Mouse (Mus musculus): ENCODE measurements around the gene 4930522H14Rik. TPM values are rescaled to one million over a fixed set of nuclear protein-coding genes. Genes with fewer than 3 reads are reported as not detected.
A peak's percentile ranks its signal among the peaks of the same experiment; 100 is the strongest.

The 4930522H14Rik gene
- total RNA-seq (2014; rRNA removed) (not detected in 2 replicates), polyA plus RNA-seq (2015; fragmentation: Nextera tagmentation; extraction: Ambion mirVana) (not detected in 2 replicates)

DNA sequence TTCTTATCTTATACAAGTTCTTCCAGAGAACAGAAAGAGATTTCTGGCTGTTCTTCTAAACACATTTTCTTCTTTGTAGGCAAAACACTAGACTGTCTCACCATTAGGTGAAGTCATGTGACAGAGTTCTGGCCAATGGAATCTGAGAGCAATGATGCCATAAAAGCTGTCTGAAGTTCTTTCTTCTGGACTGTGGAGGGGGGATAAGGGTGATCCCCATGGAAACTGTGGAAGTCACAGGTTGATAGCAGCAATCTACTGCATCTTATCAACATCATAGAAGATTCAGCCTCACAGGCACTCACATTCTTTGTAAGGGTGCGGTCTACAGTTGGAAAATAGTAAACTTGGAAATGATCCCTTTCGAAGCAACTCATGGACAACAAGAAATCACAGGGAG is at the start of gene 4930522H14Rik:
4930522H14Rik (minus strand) TSS at position 187 of the 400 bp plus-strand sequence.
- Histone ChIP-seq H3K27ac (ENCODE audit: low read depth, low read length) (no peak within 1 kb of the TSS), H3K4me3 (ENCODE audit: low read depth, low read length) (no peak within 1 kb of the TSS), H3K9me3 (ENCODE audit: low read length) (no peaks in the 10 kb centered on the region), H3K4me1 (ENCODE audit: insufficient read depth, low read length) (no peaks in the 10 kb centered on the region), H3K36me3 (ENCODE audit: insufficient read depth, low read length) (no peaks in the 10 kb centered on the region), H3K4me2 (ENCODE audit: low read depth, low read length, poor library complexity, severe bottlenecking) (no peak within 1 kb of the TSS), H3K9ac (replicated peaks; ENCODE audit: low read length, poor library complexity, severe bottlenecking) (no peak within 1 kb of the TSS), H3K27me3 (ENCODE audit: insufficient read depth, low read length) (no peaks in the 10 kb centered on the region)
- TF ChIP-seq CTCF (IDR thresholded peaks at IDR 0.05): no peak
- DNase-seq (ENCODE audit: low spot score): no peak
- ATAC-seq (ENCODE audit: low FRiP score): no peak
- 99% methylated on average over 2 of the region's 2 CpGs for WGBS

DNA sequence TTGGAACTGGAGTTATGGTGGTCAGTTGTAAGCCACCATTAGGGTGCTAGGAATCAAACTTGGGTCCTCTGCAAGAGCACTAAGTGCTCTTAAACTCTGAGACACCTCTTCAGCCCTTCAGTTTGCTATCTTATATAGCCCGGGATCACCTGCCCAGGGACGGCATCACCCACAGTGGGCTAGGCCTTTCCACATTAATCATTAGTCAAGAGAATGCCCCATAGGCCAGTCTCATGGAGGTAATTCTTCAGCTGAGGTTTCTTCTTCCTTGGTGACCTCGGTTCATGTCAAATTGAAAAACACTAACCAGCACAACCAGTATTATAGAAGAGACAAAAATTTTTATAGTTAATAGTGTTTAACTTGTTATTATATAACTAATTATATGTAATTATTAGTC is 47.3 kb upstream of the 4930522H14Rik start:
- ATAC-seq (ENCODE audit: low FRiP score): no peak
- Histone ChIP-seq H3K36me3 (ENCODE audit: insufficient read depth, low read length) (no peaks in the 10 kb centered on the region), H3K27me3 (ENCODE audit: insufficient read depth, low read length) (no peaks in the 10 kb centered on the region), H3K4me3 (ENCODE audit: low read depth, low read length) (no peak overlapping the region), H3K4me1 (ENCODE audit: insufficient read depth, low read length) (no peaks in the 10 kb centered on the region), H3K9me3 (ENCODE audit: low read length) (no peaks in the 10 kb centered on the region), H3K4me2 (ENCODE audit: low read depth, low read length, poor library complexity, severe bottlenecking) (no peak overlapping the region), H3K9ac (replicated peaks; ENCODE audit: low read length, poor library complexity, severe bottlenecking) (no peak overlapping the region), H3K27ac (ENCODE audit: low read depth, low read length) (no peak overlapping the region)
- DNase-seq (ENCODE audit: low spot score): no peak
- TF ChIP-seq CTCF (IDR thresholded peaks at IDR 0.05): no peak
- 90% methylated on average over 3 of the region's 3 CpGs for WGBS

GRCm38 (mm10) chr4:109576933-109577332 is 45.8 kb upstream of the 4930522H14Rik start:
- DNase-seq (ENCODE audit: low spot score): peak; percentile 43
- WGBS: 82% methylated on average over 5 of the region's 5 CpGs
- no peak overlapping the region for H3K9ac ChIP-seq (replicated peaks; ENCODE audit: low read length, poor library complexity, severe bottlenecking)

DNA sequence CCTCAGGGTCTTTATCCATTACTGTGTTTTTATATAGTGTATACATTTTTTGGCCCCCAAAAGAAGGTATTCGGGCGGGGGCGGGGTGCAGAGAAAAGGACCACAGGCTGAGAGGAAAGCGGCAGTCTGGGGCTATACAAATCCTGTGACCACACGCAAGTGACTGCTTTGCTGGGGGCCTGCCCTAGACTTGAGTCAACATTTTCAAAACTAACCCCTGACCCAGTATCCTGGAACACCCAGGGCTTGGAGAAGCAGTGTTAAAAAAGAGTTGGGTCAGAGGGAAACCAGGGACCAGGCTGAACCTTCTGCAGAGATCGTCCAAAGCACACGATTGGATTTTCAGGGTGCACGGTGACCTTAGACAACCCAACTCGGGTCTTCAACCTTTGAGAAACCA is 43.7 kb upstream of the 4930522H14Rik start:
- WGBS: 81% methylated on average over 9 of the region's 9 CpGs
- no peak for TF ChIP-seq CTCF (IDR thresholded peaks at IDR 0.05)

More at GRCm38 (mm10) chr4:109576933-109577332, 45.8 kb upstream of the 4930522H14Rik start:
- Histone ChIP-seq H3K36me3 (ENCODE audit: insufficient read depth, low read length) (no peaks in the 10 kb centered on the region), H3K27ac (ENCODE audit: low read depth, low read length) (no peak overlapping the region), H3K9me3 (ENCODE audit: low read length) (no peaks in the 10 kb centered on the region), H3K4me2 (ENCODE audit: low read depth, low read length, poor library complexity, severe bottlenecking) (no peak overlapping the region), H3K4me1 (ENCODE audit: insufficient read depth, low read length) (no peaks in the 10 kb centered on the region), H3K4me3 (ENCODE audit: low read depth, low read length) (no peak overlapping the region), H3K27me3 (ENCODE audit: insufficient read depth, low read length) (no peaks in the 10 kb centered on the region)
- peak; percentile 56 for TF ChIP-seq CTCF (IDR thresholded peaks at IDR 0.05)
- ATAC-seq (ENCODE audit: low FRiP score): no peak

GRCm38 (mm10) chr4:109574331-109574730 is 43.2 kb upstream of the 4930522H14Rik start:
- DNase-seq (ENCODE audit: low spot score) (no peak), ATAC-seq (ENCODE audit: low FRiP score) (no peak)
- Histone ChIP-seq H3K9me3 (ENCODE audit: low read length) (no peaks in the 10 kb centered on the region), H3K9ac (replicated peaks; ENCODE audit: low read length, poor library complexity, severe bottlenecking) (no peak overlapping the region), H3K36me3 (ENCODE audit: insufficient read depth, low read length) (no peaks in the 10 kb centered on the region), H3K4me1 (ENCODE audit: insufficient read depth, low read length) (0 out of 2 replicates have a peak, but pooled peaks cover under 1% of the 10 kb centered on the region), H3K27ac (ENCODE audit: low read depth, low read length) (no peak overlapping the region), H3K4me2 (ENCODE audit: low read depth, low read length, poor library complexity, severe bottlenecking) (no peak overlapping the region), H3K4me3 (ENCODE audit: low read depth, low read length) (no peak overlapping the region), H3K27me3 (ENCODE audit: insufficient read depth, low read length) (no peaks in the 10 kb centered on the region)
- 45% methylated on average over 8 of the region's 8 CpGs for WGBS
- TF ChIP-seq CTCF (IDR thresholded peaks at IDR 0.05): no peak

More for the DNA sequence above, 43.7 kb upstream of the 4930522H14Rik start:
- no peak for DNase-seq (ENCODE audit: low spot score)
- H3K9ac ChIP-seq (replicated peaks; ENCODE audit: low read length, poor library complexity, severe bottlenecking): no peak overlapping the region
- H3K27me3 ChIP-seq (ENCODE audit: insufficient read depth, low read length): no peaks in the 10 kb centered on the region
- H3K4me2 ChIP-seq (ENCODE audit: low read depth, low read length, poor library complexity, severe bottlenecking): no peak overlapping the region
- no peaks in the 10 kb centered on the region for H3K36me3 ChIP-seq (ENCODE audit: insufficient read depth, low read length)
- H3K4me3 ChIP-seq (ENCODE audit: low read depth, low read length): no peak overlapping the region
- no peaks in the 10 kb centered on the region for H3K9me3 ChIP-seq (ENCODE audit: low read length)
- H3K27ac ChIP-seq (ENCODE audit: low read depth, low read length): no peak overlapping the region
- H3K4me1 ChIP-seq (ENCODE audit: insufficient read depth, low read length): no peaks in the 10 kb centered on the region
- ATAC-seq (ENCODE audit: low FRiP score): no peak

- WGBS: 88% methylated on average over 1 of the region's 1 CpGs
- H3K9ac ChIP-seq (replicated peaks; ENCODE audit: low read length, poor library complexity, severe bottlenecking): no peak overlapping the region
- no peak for TF ChIP-seq CTCF (IDR thresholded peaks at IDR 0.05)
- H3K27ac ChIP-seq (ENCODE audit: low read depth, low read length): no peak overlapping the region
- 0 out of 2 replicates have a peak, but pooled peaks cover 4% of the 10 kb centered on the region for H3K4me1 ChIP-seq (ENCODE audit: insufficient read depth, low read length)
- no peaks in the 10 kb centered on the region for H3K27me3 ChIP-seq (ENCODE audit: insufficient read depth, low read length)
- H3K9me3 ChIP-seq (ENCODE audit: low read length): no peaks in the 10 kb centered on the region
- H3K4me2 ChIP-seq (ENCODE audit: low read depth, low read length, poor library complexity, severe bottlenecking): no peak overlapping the region
- no peak for ATAC-seq (ENCODE audit: low FRiP score)
- no peak for DNase-seq (ENCODE audit: low spot score)
- no peak overlapping the region for H3K4me3 ChIP-seq (ENCODE audit: low read depth, low read length)
- H3K36me3 ChIP-seq (ENCODE audit: insufficient read depth, low read length): no peaks in the 10 kb centered on the region
Measured at GRCm38 (mm10) chr4:109572632-109573031, 41.5 kb upstream of the 4930522H14Rik start.
